Mouse (Mus musculus): ENCODE measurements around the gene Tnr.

DNA sequence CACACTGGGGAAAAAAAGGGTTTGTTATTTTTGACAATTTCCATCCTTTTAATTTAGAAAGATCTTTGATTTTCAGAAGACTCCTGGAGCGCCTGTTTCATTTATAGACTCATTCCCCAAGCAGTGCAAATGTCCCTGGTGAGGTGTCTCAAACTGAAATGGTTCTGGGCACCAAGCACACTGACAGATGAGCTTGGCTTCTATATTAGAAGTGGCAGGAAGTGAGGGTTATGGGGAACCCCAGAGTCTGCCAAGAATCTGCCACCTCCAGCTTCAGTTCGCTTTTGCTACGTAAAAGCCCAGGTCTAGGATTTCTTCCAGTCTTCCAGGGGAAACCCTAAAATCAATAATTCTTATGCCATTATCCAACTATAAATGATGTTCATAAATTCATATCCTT, 140.9 kb downstream of the Tnr start:
- TF ChIP-seq EP300 (IDR thresholded peaks at IDR 0.05; ENCODE audit: insufficient read depth, low read depth, low read length) (no peak), CTCF (IDR thresholded peaks at IDR 0.05) (no peak), POLR2A (IDR thresholded peaks at IDR 0.05; ENCODE audit: insufficient read depth, low read depth, low read length) (no peak)
